Mouse (Mus musculus) v-Abl transformed pro-B cells (cell line): ENCODE results near the gene Ankrd63.

Experiments
- in situ Hi-C, 2 experiments: fragments of 400-800 bp; cut with MboI; formaldehyde crosslinking; loops; one replicate each; pipeline ENCODE4 v1.15.1; 2025; ENCODE audit not compliant: unreplicated experiment in 2 of 2

Ankrd63 gene

GRCm38 (mm10) chr2:118697311-118697877 is 6.4 kb downstream of the Ankrd63 start:
- in situ Hi-C loops, result loop anchor here (5.0 to 10.0 kb wide), 2 partner anchors 60 to 213 kb away; no protein-coding TSS in a partner anchor

- in situ Hi-C loops, result loop anchor here (5.0 to 10.0 kb wide), 2 partner anchors 59 to 212 kb away; no protein-coding TSS in a partner anchor
These were observed 7.1 kb downstream of the Ankrd63 start for GRCm38 (mm10) chr2:118696451-118697308.

GRCm38 (mm10) chr2:118695677-118696232 is 8.0 kb downstream of the Ankrd63 start:
- in situ Hi-C loops, result loop anchor here (5.0 to 10.0 kb wide), 2 partner anchors 58 to 211 kb away; no protein-coding TSS in a partner anchor

- in situ Hi-C loops, result loop anchor here in 1 of 2 experiments (10.0 kb wide), 1 partner anchor 209 kb away; no protein-coding TSS in a partner anchor
These were observed 10.3 kb downstream of the Ankrd63 start for GRCm38 (mm10) chr2:118693370-118693966.

- in situ Hi-C loops, result loop anchor here in 1 of 2 experiments (5.0 to 10.0 kb wide), 2 partner anchors 48 to 205 kb away; no protein-coding TSS in a partner anchor
These were observed 13.9 kb downstream of the Ankrd63 start for GRCm38 (mm10) chr2:118689875-118690274.

- in situ Hi-C loops, result loop anchor here in 1 of 2 experiments (5.0 kb wide), 1 partner anchor 45 kb away; no protein-coding TSS in a partner anchor
These were observed 16.0 kb downstream of the Ankrd63 start for GRCm38 (mm10) chr2:118687791-118688190.

GRCm38 (mm10) chr2:118686693-118687092 is 17.1 kb downstream of the Ankrd63 start:
- in situ Hi-C loops, result loop anchor here in 1 of 2 experiments (5.0 kb wide), 1 partner anchor 44 kb away; no protein-coding TSS in a partner anchor

GRCm38 (mm10) chr2:118685088-118685487 is 18.7 kb downstream of the Ankrd63 start:
- in situ Hi-C loops, result loop anchor here in 1 of 2 experiments (5.0 kb wide), 1 partner anchor 43 kb away; no protein-coding TSS in a partner anchor

GRCm38 (mm10) chr2:118682544-118683260 is 21.1 kb downstream of the Ankrd63 start:
- in situ Hi-C loops, result no loop called here

GRCm38 (mm10) chr2:118680926-118681325 is 22.8 kb downstream of the Ankrd63 start:
- in situ Hi-C loops, result no loop called here

GRCm38 (mm10) chr2:118679577-118679976 is 24.2 kb downstream of the Ankrd63 start:
- in situ Hi-C loops, result no loop called here

GRCm38 (mm10) chr2:118677817-118678216 is 25.9 kb downstream of the Ankrd63 start:
- in situ Hi-C loops, result no loop called here

GRCm38 (mm10) chr2:118676839-118677741 is 26.7 kb downstream of the Ankrd63 start:
- in situ Hi-C loops, result no loop called here

GRCm38 (mm10) chr2:118674500-118674899 is 29.3 kb downstream of the Ankrd63 start:
- in situ Hi-C loops, result no loop called here

- in situ Hi-C loops, result no loop called here
These were observed 29.9 kb downstream of the Ankrd63 start for GRCm38 (mm10) chr2:118673686-118674465.

GRCm38 (mm10) chr2:118671728-118672127 is 32.0 kb downstream of the Ankrd63 start:
- in situ Hi-C loops, result no loop called here

GRCm38 (mm10) chr2:118669785-118670184 is 34.0 kb downstream of the Ankrd63 start:
- in situ Hi-C loops, result no loop called here

GRCm38 (mm10) chr2:118669245-118669644 is 34.5 kb downstream of the Ankrd63 start:
- in situ Hi-C loops, result no loop called here
